Mouse (Mus musculus) midbrain, embryonic 15.5 days (tissue): ENCODE measurements around the gene Arl1. TPM values are rescaled to one million over a fixed set of nuclear protein-coding genes. Genes with fewer than 3 reads are reported as not detected.
A peak's percentile ranks its signal among the peaks of the same experiment; 100 is the strongest.

Experiments
- ATAC-seq: fragments of 200-750 bp; cut with Nextera tagmentation; replicated peaks from 2 replicates; pipeline ENCODE4 v1.8.0; 2017; ENCODE audit warnings: moderate TSS enrichment
- H3K27ac ChIP-seq: fragments of 300-500 bp; sonication (generic); 2 replicates; pipeline ENCODE4 v1.5.1; 2015; ENCODE audit warnings: mild to moderate bottlenecking, inconsistent platforms
- H3K27me3 ChIP-seq: fragments of 300-500 bp; sonication (generic); replicated peaks from 2 replicates; pipeline ENCODE4 v1.6.1; 2015; ENCODE audit warnings: inconsistent platforms
- H3K36me3 ChIP-seq: fragments of 300-500 bp; sonication (generic); replicated peaks from 2 replicates; pipeline ENCODE4 v1.6.1; 2015; ENCODE audit warnings: inconsistent platforms
- H3K4me1 ChIP-seq: fragments of 300-500 bp; sonication (generic); 2 replicates; pipeline ENCODE4 v1.6.1; 2015; ENCODE audit warnings: inconsistent platforms
- H3K4me2 ChIP-seq: fragments of 300-500 bp; sonication (generic); 2 replicates; pipeline ENCODE4 v1.6.1; 2015; ENCODE audit warnings: inconsistent platforms, mild to moderate bottlenecking, moderate library complexity
- H3K4me3 ChIP-seq: fragments of 300-500 bp; sonication (generic); 2 replicates; pipeline ENCODE4 v1.5.1; 2015; ENCODE audit warnings: mild to moderate bottlenecking, inconsistent platforms
- H3K9ac ChIP-seq: fragments of 300-500 bp; sonication (generic); 2 replicates; pipeline ENCODE4 v1.6.1; 2015; ENCODE audit warnings: mild to moderate bottlenecking, inconsistent platforms
- H3K9me3 ChIP-seq: fragments of 300-500 bp; sonication (generic); 2 replicates; pipeline ENCODE4 v1.6.1; 2016; ENCODE audit warnings: inconsistent platforms
- WGBS: fragments of 180-500 bp; shearing (Covaris S2); methylation state at CpG from one replicate; pipeline ENCODE4 v1.1.7; 2015; ENCODE audit warnings: mixed read lengths; 5-methylcytosine and 5-hydroxymethylcytosine counted together
- polyA plus RNA-seq: library from polyadenylated mRNA; unstranded; fragments of >200 nt; fragmentation: Nextera tagmentation; extraction: Ambion mirVana; gene quantifications from 2 replicates; pipeline ENCODE4 v1.2.1, GENCODE M21; 2015

Arl1 gene
- polyA plus RNA-seq = 147 and 148 TPM in 2 replicates

DNA sequence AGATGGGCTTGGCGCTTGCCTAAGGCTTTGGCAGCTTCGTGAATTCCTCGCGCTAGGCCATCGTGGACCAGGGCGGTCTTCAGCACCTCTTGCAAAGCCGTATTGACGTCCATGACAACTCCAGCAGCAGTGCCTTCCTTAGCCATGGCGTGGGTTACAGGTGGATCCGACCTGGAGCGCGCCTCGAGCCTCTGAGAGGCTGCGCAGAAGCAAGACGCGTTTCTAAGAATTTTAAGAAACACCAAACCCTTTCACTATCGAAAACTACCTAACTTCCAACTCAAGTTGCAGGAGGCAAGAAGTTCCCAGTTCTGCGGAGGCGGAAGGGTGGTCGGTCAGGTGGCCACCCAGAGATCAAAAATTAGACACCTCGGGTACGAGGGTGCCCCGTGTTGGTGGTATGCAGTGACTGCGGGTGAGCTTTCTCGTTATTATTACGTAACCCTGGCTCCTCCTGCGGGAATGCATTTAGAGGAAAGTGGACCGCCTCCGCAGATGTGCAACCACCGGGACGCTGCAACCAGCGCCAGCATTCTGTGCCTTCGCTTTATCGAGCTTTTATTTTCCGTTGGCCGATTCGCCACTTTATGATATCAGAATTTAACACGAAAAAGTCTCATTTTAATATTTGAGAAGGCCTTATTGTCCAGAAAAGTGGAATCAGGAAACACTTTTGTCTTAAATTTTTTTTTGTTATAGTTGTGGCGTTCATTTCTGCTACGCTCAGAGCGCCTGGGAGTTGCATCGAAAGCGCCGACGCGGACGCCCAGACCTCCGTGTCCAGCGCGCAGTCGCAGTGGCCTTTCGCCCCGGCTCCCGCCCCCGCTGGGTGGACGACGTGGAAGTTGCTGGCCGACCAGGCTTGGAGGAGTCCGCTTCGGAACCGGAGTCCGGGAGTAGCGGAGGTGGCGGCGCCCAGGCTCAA lies at the start of gene Arl1:
Arl1 (plus strand) TSS at position 288 of the 925 bp plus-strand sequence.
- peak; percentile 98 for ATAC-seq
- no peaks in the 10 kb centered on the region for H3K9me3 ChIP-seq
- no peaks in the 10 kb centered on the region for H3K36me3 ChIP-seq
- peak within 1 kb of the TSS; percentile 98 for H3K4me3 ChIP-seq
- H3K4me2 ChIP-seq = peak within 1 kb of the TSS; percentile 90
- under 1% methylated on average over 65 of the region's 65 CpGs for WGBS
- H3K27ac ChIP-seq = peak within 1 kb of the TSS; percentile 76
- peaks cover 3% of the 10 kb centered on the region; the same call in 1 of the 2 replicates for H3K27me3 ChIP-seq
- H3K9ac ChIP-seq = peak within 1 kb of the TSS; percentile 94
- peaks cover 18% of the 10 kb centered on the region for H3K4me1 ChIP-seq

DNA sequence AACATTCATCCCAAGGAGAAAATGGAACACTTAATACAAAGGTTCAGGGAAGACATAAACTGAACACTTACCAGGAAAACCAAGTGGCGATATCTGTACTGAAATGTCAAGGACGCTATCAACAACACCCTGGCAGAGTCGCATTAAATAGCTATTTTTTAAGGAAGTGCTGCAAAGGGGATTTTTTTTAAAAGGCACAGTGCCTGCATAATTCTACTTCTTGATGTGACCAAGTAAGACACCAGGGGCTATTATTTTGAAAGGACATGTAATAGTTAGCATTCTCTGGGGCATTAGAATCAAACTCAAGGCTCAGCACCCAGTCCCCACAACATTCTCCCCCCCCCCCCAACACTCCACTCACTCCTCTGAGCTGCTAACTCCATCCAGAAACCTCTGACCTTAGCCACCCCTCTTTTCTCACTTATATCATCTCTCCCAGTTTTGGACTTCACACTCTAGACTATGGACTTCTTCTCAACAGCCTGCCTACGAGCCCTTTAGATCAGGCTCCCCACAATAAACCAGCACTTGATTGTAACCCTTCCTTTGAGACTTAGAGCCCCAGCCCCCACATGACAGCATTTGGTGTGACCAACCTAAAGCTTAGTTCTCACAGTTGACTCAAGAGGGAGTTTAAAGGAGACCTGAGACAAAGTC lies 47.6 kb upstream of the Arl1 start:
- H3K4me2 ChIP-seq = no peak overlapping the region
- H3K36me3 ChIP-seq = no peaks in the 10 kb centered on the region
- WGBS = 86% methylated on average over 4 of the region's 4 CpGs
- H3K27me3 ChIP-seq = no peaks in the 10 kb centered on the region
- ATAC-seq = no peak
- H3K9me3 ChIP-seq = no peaks in the 10 kb centered on the region
- no peaks in the 10 kb centered on the region for H3K4me1 ChIP-seq
- no peak overlapping the region for H3K4me3 ChIP-seq
- no peak overlapping the region for H3K27ac ChIP-seq
- no peak overlapping the region for H3K9ac ChIP-seq

DNA sequence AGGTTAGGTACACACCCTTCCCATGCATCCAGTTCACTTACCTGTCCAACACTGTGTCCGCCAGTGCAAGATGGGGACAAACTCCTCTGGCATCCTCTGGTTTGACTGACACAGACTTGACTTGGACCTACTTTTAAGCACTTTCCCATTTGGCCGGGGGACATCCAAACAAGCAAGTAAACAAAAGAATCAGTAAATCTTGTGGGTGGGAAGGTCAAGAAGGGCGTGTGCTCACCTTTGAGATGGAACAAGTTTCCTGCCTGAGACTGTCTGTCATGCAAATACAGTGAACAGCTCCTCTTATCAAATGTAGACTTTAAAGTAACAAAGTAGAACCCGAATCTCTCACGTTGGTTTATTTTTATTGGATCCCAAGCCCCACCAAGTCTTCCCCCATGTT lies 45.7 kb upstream of the Arl1 start, which contains the start of gene Spic:
Spic (minus strand) TSS at position 91 of the 400 bp plus-strand sequence.
- no peak for ATAC-seq
- Histone ChIP-seq H3K4me3 (no peak within 1 kb of the TSS), H3K9me3 (no peaks in the 10 kb centered on the region), H3K4me1 (no peaks in the 10 kb centered on the region), H3K9ac (no peak within 1 kb of the TSS), H3K36me3 (no peaks in the 10 kb centered on the region), H3K27me3 (no peaks in the 10 kb centered on the region), H3K4me2 (no peak within 1 kb of the TSS), H3K27ac (no peak within 1 kb of the TSS)
- WGBS = 78% methylated on average over 5 of the region's 5 CpGs

DNA sequence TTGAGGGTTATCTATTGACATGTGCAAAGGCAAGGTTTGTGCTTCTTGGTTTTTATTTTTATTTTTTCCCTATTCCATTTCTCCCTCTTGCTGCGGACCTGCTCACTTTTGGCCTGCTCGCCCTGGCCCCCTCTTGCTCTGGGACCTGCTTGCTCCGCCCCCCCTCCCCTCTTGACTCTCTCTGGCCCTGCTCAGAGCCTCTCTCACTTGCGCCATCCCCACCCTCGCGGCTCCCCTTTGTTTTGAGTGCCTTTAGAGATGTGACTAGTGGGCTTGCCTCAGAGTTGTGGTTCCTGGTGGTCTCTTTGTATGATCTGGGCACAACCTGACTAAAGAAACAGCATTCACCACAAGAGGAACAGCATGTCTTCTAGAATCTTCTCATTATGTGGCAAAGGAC lies 29.7 kb upstream of the Arl1 start:
- Histone ChIP-seq H3K4me3 (no peak overlapping the region), H3K27ac (no peak overlapping the region), H3K36me3 (no peaks in the 10 kb centered on the region), H3K9me3 (no peaks in the 10 kb centered on the region), H3K27me3 (no peaks in the 10 kb centered on the region), H3K4me1 (no peaks in the 10 kb centered on the region), H3K9ac (no peak overlapping the region), H3K4me2 (no peak overlapping the region)
- WGBS = 82% methylated on average over 6 of the region's 6 CpGs
- ATAC-seq = no peak

DNA sequence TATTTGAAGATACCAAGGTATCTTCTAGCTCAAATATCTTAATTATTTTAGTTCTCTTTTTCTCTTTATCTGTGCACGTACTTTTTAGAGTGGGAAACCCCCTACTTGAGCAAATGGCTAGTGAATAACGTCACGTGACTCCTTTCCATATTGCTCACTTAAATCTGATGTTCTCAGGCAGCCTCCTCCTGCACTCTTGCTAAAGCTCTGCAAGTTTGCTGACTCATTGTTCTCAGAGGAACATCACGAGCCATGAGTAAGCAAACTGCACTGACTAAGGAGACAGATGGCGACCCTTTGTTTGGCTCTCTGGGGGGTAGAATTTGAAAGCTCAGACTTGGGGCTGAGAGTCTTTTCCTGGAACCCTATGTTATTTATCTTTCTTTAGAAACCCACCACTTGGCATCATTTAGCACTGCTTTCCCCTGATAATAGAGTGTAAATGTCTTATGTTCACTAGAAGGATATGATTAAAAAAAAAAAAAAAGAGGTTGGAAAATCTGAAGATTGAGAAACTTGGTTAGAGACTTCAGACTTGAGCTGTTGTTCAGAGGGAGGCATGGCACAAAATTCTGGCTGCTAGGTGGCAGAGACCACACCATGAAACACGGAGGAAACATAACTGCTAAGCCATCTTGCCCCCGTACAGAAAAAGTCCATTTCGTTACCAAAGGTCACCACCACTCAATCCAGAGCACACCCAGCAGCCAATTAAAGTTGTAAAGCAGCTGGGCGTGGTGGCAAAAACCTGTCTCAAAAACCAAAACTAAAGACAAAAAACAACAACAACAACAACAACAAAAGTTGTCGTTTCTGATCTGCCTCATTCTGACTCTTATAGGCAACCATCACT lies 21.8 kb upstream of the Arl1 start:
- ATAC-seq = no peak
- 66% methylated on average over 10 of the region's 10 CpGs for WGBS
- Histone ChIP-seq H3K9ac (no peak overlapping the region), H3K4me1 (no peaks in the 10 kb centered on the region), H3K36me3 (no peaks in the 10 kb centered on the region), H3K27ac (no peak overlapping the region), H3K4me2 (no peak overlapping the region), H3K27me3 (no peaks in the 10 kb centered on the region), H3K4me3 (no peak overlapping the region), H3K9me3 (no peaks in the 10 kb centered on the region)

DNA sequence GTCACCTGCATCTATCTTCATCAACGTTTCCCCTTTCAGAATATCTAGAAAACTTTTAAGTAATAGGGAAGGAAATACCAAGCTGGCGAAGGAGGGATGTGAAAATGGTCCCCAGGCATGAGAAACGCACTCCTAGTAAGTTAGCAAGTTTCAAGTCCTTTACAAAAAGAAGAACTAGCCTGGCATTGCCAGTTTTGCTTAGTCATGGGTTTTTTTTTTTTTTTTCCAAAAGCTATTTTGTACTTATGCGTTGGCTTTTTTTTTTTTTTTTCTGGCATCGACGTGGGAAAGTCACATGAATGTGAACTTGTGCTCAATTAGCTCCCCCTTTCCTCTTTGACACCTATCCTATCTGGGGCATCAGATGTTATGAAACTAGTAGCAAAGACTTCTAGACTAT lies 18.3 kb upstream of the Arl1 start:
- H3K36me3 ChIP-seq = no peaks in the 10 kb centered on the region
- WGBS = 82% methylated on average over 6 of the region's 6 CpGs
- no peaks in the 10 kb centered on the region for H3K4me1 ChIP-seq
- no peak for ATAC-seq
- H3K9me3 ChIP-seq = no peaks in the 10 kb centered on the region
- no peak overlapping the region for H3K27ac ChIP-seq
- H3K4me3 ChIP-seq = no peak overlapping the region
- H3K4me2 ChIP-seq = no peak overlapping the region
- no peak overlapping the region for H3K9ac ChIP-seq
- no peaks in the 10 kb centered on the region for H3K27me3 ChIP-seq

DNA sequence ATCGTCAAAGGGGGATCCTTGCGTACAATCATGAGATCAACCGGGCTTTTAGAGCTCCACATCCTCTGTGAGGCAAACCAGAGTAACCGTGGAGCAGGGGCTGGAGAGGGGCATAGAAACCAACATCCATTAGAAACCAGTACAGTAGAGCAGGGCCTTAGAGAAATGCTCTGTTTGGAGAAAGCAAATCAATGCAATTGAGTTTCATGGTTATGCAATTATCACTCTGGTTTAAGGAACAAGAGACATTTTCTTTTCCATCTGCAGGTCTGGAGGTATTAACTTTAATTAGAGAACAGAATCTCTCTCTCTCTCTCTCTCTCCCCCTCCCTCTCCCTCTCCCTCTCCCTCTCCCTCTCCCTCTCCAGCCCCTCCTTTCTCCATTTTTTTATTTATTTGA lies 15.9 kb upstream of the Arl1 start:
- no peak overlapping the region for H3K9ac ChIP-seq
- H3K36me3 ChIP-seq = no peaks in the 10 kb centered on the region
- no peaks in the 10 kb centered on the region for H3K27me3 ChIP-seq
- ATAC-seq = no peak
- no peaks in the 10 kb centered on the region for H3K9me3 ChIP-seq
- no peak overlapping the region for H3K4me2 ChIP-seq
- no peak overlapping the region for H3K27ac ChIP-seq
- H3K4me1 ChIP-seq = no peaks in the 10 kb centered on the region
- WGBS = 91% methylated on average over 4 of the region's 4 CpGs
- H3K4me3 ChIP-seq = no peak overlapping the region

DNA sequence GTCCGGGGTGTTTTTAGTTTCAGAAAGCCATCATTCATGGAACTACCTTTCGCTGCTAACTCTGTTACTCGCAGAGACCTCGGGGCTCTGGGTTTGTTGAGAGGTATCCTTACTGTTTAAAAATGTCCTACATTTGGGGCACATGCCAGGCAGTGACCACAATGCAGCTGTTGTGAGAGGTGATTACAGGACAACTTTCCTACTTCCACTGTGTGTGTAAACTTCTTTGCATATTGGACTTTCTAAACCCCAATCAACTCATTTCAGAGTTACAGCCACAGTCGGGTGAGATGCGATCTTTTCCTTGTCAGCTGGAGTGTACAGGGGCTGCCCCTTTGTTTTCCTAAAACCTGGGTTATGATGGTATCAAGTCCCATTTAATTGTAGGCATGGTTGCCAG lies 15.0 kb upstream of the Arl1 start:
- Histone ChIP-seq H3K27me3 (no peaks in the 10 kb centered on the region), H3K36me3 (no peaks in the 10 kb centered on the region), H3K4me1 (no peaks in the 10 kb centered on the region), H3K27ac (no peak overlapping the region), H3K4me2 (no peak overlapping the region), H3K4me3 (no peak overlapping the region), H3K9me3 (no peaks in the 10 kb centered on the region), H3K9ac (no peak overlapping the region)
- WGBS = 77% methylated on average over 6 of the region's 6 CpGs
- ATAC-seq = no peak

DNA sequence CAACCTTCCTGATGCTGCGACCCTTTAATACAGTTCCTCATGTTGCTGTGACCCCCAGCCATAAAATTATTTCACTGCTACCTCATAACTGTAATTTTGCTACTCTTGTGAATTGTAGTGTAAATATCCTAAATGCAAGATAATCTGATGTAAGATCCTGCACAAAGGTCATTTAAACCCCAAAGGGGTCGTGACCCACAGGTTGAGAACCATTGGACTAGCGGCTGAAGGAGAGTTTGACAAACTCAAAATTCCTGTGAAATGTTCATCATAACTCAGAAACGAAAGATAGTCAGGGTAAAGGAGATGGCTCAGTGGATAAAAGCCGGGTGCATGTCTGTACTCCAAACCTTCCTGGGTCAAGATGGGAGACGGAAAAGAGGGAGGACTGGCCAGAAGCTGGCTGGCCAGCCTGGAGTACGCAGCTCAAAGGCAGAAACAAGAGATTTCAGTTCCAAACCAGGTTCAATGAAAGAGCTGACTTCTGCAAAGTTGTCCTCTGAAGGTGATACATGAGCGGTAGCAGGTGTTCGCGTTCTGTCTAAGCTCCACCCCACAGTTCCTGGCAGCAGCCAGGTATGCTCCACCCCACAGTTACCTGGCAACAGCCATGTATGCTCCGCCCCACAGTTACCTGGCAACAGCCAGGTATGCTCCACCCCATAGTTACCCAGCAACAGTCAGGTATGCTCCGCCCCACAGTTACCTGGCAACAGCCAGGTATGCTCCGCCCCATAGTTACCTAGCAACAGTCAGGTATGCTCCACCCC lies 13.5 kb upstream of the Arl1 start:
- WGBS = 60% methylated on average over 13 of the region's 13 CpGs
- no peak overlapping the region for H3K4me2 ChIP-seq
- H3K4me1 ChIP-seq = no peaks in the 10 kb centered on the region
- H3K9ac ChIP-seq = no peak overlapping the region
- H3K27me3 ChIP-seq = no peaks in the 10 kb centered on the region
- H3K36me3 ChIP-seq = no peaks in the 10 kb centered on the region
- H3K4me3 ChIP-seq = no peak overlapping the region
- H3K27ac ChIP-seq = no peak overlapping the region
- H3K9me3 ChIP-seq = no peaks in the 10 kb centered on the region
- ATAC-seq = no peak

DNA sequence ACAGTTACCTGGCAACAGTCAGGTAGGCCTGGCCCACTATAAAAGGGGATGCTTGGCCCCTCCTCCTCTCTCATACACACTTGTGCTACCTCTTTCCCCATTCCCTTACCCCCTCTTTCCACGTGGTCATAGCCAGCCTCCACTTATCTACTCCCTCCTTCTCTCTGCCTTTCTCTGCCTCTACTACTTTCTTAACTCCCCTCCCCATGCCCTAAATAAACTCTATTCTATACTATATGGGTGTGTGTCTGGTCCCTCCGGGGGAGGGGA lies 13.0 kb upstream of the Arl1 start:
- 45% methylated on average over 2 of the region's 2 CpGs for WGBS

DNA sequence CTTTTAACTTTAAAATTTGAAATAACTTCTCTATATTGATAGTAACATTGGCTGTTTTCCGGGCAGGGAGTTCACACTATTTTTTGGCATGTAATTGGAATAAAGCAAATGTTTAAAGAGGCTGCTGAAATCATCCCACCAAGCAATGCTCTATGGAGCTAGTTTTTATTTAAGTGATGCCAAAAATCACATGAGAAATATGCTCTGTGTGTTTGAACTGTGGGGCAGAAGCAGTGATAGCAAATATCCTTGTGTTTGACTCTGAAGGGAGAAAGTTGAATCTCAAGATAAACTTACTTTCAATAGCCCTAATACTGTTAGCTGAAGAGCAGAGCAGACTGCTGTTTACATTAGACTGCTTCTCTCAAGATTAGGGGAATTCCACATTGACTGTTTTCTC lies 11.0 kb upstream of the Arl1 start:
- WGBS = 83% methylated on average over 1 of the region's 1 CpGs
- H3K9me3 ChIP-seq = no peaks in the 10 kb centered on the region
- H3K4me3 ChIP-seq = no peak overlapping the region
- no peak for ATAC-seq
- no peak overlapping the region for H3K4me2 ChIP-seq
- no peaks in the 10 kb centered on the region for H3K36me3 ChIP-seq
- no peak overlapping the region for H3K9ac ChIP-seq
- no peaks in the 10 kb centered on the region for H3K27me3 ChIP-seq
- H3K27ac ChIP-seq = no peak overlapping the region
- no peaks in the 10 kb centered on the region for H3K4me1 ChIP-seq

More for the DNA sequence above, 13.0 kb upstream of the Arl1 start:
- ATAC-seq = no peak
- Histone ChIP-seq H3K27ac (no peak overlapping the region), H3K4me3 (no peak overlapping the region), H3K9me3 (no peaks in the 10 kb centered on the region), H3K36me3 (no peaks in the 10 kb centered on the region), H3K4me1 (no peaks in the 10 kb centered on the region), H3K4me2 (no peak overlapping the region), H3K27me3 (no peaks in the 10 kb centered on the region), H3K9ac (no peak overlapping the region)
